Mouse (Mus musculus) T-helper 17 cell (primary cell): Measurements from ENCODE around the gene Rock2.

ENCODE experiments used
- in situ Hi-C, 2 experiments: fragments of 300-600 bp; cut with MboI, MseI; formaldehyde crosslinking; loops; 1 replicate in 1 of 2; 2 replicates in 1 of 2; pipeline ENCODE4 v1.15.1; 2025; ENCODE audit warnings: high pct_unique_total_duplicates in 2 of 2

The Rock2 gene

DNA sequence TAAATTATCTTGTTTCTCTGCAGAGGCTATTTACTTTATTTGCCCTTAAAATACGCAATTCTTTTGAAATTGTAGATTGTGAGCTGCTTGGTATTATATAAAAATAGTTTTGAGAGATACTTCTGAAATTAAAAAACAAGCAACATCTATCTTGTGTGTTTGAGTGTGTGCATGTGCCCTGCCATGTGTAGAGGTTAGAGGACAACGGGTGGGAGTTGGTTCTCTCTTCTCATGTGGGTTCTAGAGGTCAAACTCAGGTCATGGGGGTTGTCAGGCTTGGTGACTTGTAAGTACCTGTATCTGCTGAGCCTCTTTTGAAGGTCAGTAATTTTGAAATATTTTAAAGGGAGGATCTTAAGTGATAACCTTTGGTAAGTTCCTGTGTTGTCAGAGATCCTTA, 3.5 kb downstream of the Rock2 start:
- in situ Hi-C loops: loop anchor here in 1 of 2 experiments (10.0 kb wide), 1 partner anchor 303 kb away; no protein-coding TSS in a partner anchor

DNA sequence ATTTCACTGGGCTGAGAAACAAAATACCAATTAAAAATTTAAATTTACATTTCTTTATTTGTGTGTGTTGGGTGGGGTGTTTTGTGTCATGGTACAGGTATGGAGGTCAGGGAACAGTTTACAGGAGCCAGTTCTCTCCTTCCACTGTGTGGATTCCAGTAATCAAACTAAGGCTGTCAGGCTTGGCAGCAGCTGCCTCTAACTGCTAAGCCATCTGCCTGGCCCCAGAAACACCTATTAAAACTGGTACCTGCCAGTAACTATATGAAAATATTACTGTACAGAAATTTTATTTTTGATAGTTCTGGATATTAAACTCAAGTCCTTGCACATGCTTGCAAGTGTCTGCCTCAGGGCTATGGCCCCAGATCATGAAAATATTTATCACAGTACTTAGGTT, 4.1 kb downstream of the Rock2 start:
- in situ Hi-C loops: loop anchor here in 1 of 2 experiments (10.0 kb wide), 1 partner anchor 304 kb away; no protein-coding TSS in a partner anchor

DNA sequence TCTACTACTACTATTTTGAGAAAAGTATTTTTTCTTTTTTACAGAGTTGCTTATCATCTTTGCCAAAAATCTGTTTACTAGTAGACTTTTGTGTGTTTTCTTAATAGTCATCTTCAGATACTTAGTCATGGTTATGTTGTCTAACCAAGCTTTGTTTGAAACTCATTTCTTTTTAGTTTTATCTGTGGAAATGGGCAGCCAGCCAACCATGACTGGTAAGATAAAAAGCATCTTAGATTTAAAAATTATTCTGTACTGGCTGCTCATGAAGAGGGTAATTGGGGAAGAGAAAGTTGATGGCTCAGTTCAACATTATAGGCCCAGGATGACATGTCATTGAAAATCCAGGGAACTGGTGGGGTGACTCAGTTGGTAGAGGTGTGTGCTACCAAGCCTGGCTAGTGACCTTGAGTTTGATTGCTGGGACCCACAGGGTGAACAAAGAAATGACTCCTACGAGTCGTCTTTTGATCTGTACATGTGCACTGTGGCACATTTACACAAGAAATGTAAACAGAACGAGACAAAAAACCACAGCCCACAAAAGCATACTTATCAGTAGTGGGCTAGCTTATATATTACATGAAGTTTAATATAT, 6.0 kb downstream of the Rock2 start:
- in situ Hi-C loops: no loop called here

DNA sequence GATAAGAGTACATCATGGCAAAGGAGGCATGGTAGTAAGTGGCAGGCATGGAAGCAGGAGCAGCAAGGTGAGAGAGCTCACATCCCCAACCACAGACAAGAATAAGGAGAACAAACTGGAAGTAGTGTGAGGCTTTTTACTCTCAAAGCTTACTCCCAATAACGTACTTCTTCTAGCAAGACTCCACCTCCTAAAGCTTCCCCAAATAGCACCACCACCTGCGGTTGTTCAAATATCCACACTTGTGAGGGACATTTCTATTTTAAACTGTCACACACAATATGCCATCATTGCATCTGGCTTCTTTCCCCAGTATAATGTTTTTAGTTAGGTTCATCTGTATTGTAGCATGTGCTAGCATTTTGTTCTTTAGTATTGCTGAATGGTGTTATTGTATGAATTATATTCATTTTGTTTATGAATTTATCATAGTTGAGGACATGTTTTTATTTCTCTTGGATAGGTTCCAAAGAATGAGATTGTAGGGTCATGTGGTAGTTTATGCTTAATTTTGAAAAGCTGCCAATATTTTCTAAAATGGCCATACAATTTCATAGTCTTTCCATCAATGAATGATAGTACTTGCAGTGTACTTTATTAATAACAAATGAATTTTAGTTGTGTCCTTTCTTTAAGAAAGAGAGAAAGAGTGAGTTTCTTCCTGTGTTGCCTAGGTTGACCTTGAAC, 9.4 kb downstream of the Rock2 start:
- in situ Hi-C loops: no loop called here

DNA sequence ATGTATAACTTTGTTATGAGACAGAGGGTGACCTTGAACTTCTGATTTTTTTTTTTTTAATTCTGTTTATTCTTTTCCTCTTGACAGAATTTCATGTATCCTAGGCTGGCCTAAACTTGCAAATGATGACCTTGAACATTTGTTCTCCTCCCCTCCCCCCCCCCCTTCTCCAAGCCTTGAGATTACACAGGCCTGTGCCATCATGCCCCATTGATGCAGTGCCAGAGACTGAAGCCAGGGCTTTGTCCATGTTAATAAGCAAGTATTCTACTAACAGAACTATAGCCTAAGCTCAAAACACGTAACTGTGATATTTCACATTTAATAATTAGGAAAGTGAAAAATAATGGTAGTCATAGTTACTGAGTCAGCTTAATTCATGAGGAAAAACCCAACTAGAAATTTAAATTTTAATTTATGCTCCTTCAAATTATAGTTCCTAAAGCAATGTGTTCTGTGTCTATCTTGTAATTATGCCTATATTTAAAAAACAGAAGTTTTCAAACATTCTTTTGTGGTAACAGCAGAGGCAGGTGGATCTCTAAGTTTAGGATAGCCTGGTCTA, 12.7 kb downstream of the Rock2 start:
- in situ Hi-C loops: no loop called here

DNA sequence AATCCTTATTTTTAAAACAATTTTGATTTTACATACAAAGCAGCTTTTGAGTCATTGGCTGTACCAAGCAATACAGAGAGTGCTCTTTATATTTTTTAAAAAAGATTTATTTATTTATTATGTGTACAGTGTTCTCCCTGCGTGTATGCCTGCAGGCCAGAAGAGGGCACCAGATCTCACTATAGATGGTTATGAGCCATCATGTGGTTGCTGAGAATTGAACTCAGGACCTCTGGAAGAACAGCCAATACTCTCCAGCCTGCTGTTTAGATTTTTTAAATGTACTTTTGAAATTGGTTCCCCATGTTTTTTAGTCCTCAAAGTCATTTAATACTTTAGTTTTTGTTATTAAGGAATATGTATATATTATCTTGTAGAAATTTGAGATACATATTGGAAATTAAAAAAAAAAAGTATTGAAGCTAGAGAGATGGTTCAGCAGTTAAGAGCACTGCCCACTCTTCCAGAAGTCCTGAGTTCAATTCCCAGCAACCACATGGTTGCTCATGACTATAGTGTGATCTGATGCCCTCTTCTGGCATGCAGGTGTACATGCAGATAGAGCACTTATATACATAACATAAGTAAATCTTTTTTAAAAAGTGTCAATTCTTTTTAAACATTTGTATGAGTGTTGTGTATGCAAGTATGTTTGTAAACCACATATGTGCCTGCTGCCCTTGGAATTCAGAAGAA, 13.4 kb downstream of the Rock2 start:
- in situ Hi-C loops: no loop called here

DNA sequence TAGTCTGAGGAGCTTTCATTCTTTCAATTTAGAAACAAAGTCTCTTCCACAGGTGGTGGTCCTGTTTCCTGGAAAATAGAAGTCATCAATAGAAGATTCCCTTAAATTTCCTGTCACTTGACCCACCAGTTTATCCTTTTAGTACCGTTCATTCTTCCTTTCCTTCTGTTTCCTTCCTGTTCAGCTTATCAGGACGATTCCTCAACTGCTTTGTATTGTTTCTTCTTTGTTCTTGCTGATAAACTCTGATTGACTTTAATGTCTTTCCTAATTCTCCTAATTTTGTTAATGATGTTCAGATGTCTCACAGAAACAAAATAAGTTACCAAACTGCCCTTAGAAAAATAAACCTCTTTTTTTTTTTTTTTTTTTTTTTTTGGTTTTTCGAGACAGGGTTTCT, 16.8 kb downstream of the Rock2 start:
- in situ Hi-C loops: no loop called here

DNA sequence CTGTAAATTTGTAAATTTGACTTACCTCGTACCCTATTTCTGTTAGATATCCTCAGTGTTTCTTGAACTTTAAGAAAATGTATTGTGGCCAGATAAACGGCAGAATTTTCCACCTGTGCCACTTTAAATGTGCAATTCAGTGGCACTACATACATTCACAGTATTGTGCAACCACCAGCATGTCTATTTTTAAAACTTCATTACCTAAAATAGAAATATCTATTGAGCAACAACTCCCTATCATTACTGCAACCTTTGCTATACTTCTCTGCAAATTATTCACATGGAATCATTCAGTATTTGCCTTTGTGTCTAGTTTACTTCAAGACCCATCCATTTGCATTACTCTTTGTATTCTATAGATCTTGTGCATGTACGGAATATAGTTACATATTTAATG, 17.9 kb downstream of the Rock2 start:
- in situ Hi-C loops: no loop called here

DNA sequence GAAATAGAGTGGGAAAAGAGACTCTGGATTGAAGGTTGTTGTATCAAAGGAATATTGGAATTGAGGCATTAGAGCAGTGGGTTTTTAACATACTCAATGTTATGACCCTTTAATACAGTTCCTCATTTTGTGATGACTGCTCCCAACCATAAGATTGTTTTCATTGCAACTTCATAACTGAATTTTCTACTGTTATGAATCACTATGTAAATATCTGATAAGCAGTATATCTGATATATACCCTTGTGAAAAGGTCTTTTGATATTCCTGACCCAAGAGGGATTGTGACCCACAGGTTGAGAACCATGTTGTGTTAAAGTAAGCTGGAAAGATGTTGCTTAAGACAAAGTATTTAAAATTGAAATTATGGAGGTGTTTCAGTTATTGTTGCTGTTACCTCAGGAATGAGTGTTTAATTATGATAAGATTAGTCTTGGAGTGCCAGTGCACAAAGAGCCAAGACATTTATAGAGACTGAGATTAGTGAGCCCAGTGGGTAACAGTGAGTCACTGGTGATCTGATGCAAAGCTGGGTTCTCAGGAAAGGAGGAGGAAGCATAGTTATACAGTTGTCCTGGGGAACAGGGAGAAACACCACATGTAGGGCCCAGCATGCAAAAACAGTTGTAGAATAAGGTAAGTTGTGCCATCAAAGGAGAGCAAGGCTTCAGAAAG, 25.6 kb downstream of the Rock2 start:
- in situ Hi-C loops: no loop called here

DNA sequence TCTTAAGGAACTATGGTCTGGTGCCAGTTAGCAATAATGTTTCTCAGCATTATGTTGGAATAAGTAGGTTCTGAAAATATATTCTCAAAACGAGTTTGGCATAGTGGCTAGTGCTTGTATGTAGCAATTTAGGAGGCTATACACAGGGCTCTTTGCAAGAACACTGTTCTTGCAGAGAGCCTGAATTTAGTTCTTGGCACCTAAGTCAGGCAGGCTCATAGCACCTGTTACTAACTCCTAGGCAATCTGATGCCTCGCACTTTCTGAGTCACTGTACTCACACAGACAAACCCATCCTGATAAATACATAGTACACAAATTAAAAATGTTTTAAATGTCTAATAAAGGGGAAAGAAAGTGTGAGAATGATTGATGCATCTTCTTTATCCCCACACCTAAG, 33.2 kb downstream of the Rock2 start:
- in situ Hi-C loops: loop anchor here in 1 of 2 experiments (25.0 kb wide), 1 partner anchor 941 kb away; no protein-coding TSS in a partner anchor

DNA sequence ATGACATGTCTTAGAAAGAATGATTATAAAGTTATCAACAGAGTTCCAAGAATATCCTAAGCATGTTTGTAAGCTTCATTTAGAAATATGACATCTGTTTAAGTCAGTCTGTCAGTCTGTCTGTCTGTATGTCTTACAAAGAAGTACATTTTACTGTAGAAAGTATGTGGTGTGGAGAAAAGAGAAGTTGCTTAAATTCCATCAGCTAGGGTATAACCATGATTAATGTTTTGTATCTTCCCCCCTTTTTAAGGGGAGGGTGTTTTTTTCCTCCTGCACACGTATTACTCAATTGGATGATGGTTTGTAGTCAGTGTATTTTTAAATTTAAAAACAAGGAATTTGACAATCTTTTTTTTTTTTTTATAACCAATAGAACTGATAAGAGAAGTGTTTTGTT, 39.7 kb downstream of the Rock2 start:
- in situ Hi-C loops: loop anchor here in 1 of 2 experiments (25.0 kb wide), 1 partner anchor 947 kb away; no protein-coding TSS in a partner anchor

DNA sequence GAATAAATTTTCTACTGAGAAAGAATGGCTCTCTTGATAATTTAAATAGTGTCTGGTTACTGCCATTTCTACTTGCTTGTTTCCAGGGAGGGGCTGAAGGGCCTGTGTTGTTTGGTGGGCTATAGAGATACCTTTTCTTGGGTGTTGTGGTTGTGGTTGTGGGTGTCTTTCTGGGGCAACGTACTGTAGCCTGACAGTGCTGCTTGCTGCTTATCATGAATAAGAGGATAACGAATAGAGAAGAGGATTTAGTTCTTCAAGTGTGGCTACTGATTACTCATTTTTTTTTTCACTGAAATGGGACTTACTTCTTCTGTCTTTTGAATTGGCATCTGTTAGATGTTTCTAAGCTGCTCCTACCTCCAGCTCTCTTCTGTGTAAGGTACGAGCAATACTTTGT, 47.3 kb downstream of the Rock2 start:
- in situ Hi-C loops: loop anchor here in 1 of 2 experiments (25.0 kb wide), 1 partner anchor 955 kb away; no protein-coding TSS in a partner anchor

DNA sequence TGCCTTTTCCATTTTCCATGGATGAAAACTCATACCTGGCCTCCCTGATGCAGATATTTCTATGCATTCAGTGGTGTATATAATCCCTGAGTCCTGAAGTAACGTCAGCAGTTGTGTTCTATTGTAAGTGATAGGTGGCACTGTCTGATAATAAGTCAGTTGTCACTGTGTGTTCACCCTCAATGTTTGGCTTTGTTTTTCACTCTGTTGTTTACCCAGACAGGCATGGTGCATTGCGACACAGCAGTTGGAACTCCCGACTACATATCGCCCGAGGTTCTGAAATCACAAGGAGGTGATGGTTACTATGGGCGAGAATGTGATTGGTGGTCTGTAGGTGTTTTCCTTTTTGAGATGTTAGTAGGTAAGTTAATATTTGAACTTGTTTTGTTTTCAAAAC, 53.5 kb downstream of the Rock2 start:
- in situ Hi-C loops: loop anchor here in 1 of 2 experiments (25.0 kb wide), 1 partner anchor 961 kb away; no protein-coding TSS in a partner anchor

DNA sequence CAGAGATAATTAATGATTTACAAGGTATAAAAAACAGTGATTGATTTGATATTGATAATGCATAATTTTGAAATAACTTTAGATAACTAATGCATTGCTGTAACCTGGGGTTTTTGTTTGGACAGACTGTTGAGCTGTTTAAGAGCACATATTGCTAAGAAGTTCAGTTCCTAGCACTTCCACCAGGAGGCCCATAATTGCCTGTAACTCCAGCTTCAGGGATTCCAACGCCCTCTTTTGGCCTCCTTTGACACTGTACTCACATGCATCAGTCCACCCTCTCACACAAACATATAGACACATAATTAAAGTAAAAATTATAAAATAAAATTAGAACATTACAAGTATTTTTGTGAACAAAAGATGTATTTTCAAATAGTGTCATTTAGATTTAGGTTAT, 64.2 kb downstream of the Rock2 start:
- in situ Hi-C loops: no loop called here

DNA sequence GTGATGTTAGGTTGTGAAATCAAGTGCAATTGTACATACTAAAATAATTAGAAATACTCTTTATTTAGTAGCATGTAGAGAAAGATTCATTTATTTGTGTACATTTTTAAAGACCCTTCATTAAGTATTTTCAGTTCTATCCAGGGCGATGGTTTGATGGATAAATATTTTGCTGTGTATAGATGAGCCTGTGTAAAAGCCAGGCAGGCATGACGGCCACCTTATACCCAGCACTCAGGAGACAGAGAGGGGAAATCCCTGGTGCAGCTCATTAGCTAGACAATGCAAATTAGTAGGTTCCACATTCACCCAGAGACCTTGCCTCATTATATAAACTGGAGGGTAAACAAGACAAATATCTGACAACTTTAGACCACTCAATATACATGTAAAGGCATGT, 68.7 kb downstream of the Rock2 start:
- in situ Hi-C loops: no loop called here

DNA sequence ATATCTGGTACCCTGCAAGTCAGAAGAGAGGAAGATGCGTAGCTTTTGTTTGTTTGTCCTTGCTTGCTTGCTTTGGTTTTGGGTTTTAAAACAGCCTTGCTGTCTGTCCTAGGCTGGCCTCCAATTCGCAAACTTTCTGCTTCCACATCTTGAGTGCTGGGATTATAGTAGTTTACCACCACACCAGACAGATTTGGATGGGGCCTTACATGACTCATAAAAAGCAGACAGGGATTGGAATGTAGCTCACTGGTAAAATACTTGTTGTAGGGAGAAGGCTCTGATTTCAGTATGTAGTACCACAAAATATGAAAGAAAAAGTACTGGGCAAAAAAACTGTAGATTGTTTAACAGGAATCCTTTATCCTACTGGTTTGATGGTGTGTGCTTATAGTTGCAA, 72.1 kb downstream of the Rock2 start:
- in situ Hi-C loops: no loop called here

DNA sequence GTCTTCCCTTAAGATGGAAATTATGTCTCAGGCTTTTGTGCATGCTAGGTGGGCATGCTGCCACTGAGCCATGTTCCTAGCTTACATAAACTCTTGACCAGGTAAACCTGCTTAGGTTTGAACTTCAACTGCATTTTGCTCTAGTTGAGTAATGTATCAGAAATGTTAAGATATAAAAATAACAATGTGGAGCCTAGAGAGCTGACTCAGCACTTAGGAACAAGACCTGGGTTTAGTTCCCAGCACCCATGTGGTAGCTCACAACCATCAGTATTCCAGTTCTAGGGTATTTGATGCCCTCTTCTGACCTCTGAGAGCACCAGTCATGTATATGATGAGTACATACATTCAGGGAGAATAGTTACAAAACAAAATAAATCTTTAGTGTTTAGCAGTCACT, 82.4 kb downstream of the Rock2 start:
- in situ Hi-C loops: no loop called here

DNA sequence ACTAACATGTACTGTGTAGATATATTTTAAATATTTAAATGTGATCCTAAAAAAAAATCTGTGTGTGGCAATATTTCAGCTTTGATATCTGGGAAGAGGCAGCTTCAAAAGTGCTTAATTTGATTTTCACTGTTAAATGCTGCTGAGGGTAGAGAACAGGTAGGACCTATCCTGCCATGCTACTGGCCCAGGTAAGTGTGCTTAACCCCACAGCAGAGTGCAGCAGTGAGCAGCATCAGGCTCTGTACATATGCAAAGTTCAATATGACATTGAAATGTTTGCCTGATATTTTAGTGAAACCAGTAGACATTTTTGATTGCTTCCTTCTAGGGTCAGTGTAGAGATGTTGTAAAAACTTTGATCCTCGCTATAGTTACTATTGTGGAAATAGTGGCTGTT, 91.1 kb downstream of the Rock2 start:
- in situ Hi-C loops: no loop called here

DNA sequence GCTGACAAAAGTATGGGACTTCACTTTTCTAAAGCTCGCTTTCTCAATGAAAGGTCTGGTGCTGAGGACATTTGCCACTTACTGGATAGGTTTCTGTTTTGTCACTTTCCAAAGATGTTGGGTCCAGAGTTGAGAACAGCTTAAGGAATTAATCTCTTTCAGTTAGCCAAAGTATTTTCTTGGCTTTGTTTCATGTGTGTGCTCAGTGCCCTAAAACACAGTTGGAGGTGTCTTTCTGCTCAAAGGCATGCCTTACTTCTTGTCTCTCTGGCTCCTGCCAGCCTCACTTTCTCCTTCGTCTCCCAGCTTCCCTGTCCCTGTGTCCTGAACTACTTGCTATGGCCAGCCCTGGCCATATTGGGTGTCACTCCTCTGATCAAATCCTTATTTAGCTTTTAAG, 96.7 kb downstream of the Rock2 start:
- in situ Hi-C loops: loop anchor here in 1 of 2 experiments (10.0 kb wide), 1 partner anchor 177 kb away; the partner anchor contains the start of gene E2f6

DNA sequence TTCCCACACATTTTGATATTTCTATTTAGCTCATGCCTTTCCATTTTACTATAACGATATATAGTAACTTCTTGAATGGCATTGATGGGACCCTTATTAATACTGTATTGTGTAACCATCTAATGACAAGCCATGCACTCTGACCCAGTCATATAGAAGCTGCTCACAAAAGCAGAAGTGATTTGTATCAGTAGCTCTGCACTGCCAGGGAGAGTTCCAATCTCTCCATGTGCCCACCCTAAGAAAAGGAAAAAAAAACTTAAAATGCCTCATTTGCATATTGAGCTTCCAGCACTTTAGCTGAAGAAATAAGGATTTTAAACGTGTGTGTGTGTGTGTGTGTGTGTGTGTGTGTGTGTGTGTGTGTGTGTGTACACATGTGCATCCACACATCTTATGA, 97.7 kb downstream of the Rock2 start:
- in situ Hi-C loops: loop anchor here in 1 of 2 experiments (10.0 kb wide), 1 partner anchor 178 kb away; the partner anchor contains the start of gene E2f6

DNA sequence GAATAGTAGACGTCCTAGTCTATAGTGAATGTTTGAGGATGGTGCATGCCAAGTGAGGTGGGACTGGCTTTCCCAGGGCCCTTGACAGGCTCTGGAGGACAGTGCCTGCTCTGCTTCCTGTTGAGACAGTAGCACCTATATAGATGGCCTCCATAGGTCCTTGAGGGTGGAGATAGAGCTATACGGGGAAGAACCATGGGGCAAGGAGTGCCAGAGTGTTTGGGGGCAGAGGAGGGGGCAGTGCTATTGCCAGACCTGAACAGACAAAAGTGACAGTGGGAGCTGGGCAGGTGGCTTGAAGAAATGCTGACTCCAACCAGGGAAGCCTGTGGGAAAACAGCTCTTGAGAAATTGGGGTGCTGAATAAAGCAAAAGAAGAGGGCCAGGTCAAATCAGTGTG, 99.6 kb downstream of the Rock2 start:
- in situ Hi-C loops: loop anchor here in 1 of 2 experiments (10.0 kb wide), 1 partner anchor 179 kb away; the partner anchor contains the start of gene E2f6
